Mouse (Mus musculus) left cerebral cortex, postnatal 10 days (tissue): ENCODE measurements around the gene Gstm4. TPM values are rescaled to one million over a fixed set of nuclear protein-coding genes. Genes with fewer than 3 reads are reported as not detected.
"Not testable (repeated sequence)": the region's sequence is repeated elsewhere in the genome, so short reads cannot be mapped to it uniquely, and the experiment has no call there.

Source experiments
- DNase-seq, 2 experiments: peaks; one replicate each; pipeline ENCODE4 v3.0.0; 2021 to 2022; ENCODE audit warnings: low spot score in 2 of 2, mixed read lengths in 1 of 2; ENCODE audit errors: extremely low spot score in 1 of 2
- intact Hi-C: fragments of 180-260 bp; cut with DNase I; formaldehyde crosslinking; loops from one replicate; pipeline ENCODE4 v1.15.1; 2025
- total RNA-seq, 2 experiments: library from RNA; stranded (reverse); gene quantifications; 2 replicates each; pipeline ENCODE4 v1.2.3; 2021

The Gstm4 gene
- total RNA-seq, 2 experiments from 2014 or later = 13.2 to 13.5 TPM

DNA sequence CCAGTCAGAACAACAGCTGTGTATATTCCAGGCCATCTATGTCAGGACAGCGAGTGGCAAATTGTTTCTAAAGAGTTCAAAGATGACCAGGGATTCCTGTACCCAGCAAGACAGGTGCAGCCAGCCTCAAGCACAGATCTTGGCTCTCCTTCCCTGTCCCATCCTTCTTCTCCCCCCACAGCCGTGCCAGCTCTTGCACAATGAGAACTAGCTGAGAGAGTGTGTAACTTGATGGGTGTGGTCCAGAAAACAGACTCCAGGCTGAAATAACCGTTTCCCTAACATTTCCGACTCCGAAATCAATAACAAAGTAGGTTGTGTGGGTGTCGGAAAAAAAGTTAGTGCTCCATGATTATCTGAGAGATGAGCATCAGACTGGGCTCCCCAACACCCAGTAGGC, 22.0 kb downstream of the Gstm4 start:
- intact Hi-C loops = no loop called here
- no peak for DNase-seq

- DNase-seq, intact Hi-C loops: not testable (repeated sequence)
Measured at GRCm38 (mm10) chr3:108020351-108021022, 24.2 kb downstream of the Gstm4 start.

GRCm38 (mm10) chr3:108019226-108019625, 25.5 kb downstream of the Gstm4 start:
- intact Hi-C loops = loop anchor here (5.0 to 10.0 kb wide), 3 partner anchors 67 to 152 kb away; partner anchors contain the start of gene Gstm7

DNA sequence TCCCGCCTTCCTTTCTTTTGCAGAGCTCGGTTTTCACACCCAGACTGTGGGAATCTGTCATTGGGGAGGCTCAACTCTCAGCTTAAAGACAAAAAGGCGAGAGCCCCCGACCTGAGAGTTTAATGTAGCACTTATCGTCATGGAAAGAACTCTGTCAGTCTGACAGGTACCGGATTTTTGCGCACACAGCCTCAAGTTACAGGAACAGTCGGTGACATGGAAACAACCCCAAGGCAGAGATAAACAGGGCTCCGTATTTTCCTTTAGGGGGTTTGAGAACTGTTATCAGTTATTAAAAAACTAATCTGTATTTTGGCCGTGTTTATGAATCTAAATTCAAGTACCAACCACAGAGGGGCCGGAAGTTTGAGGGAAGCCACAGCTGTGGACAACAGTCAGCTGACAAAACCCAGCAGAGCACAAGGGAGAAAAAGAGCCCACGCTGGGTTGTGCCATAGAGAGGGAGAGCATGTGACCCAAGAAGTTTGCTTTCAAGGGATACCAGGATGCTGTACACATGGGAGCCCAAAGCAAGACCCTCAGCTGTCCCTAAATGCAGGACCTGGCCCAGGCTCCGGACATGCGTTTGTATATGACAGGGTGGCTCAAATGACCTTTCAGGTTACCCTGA, 26.4 kb downstream of the Gstm4 start:
- intact Hi-C loops = loop anchor here (5.0 to 10.0 kb wide), 3 partner anchors 66 to 151 kb away; partner anchors contain the start of gene Gstm7
- DNase-seq = peak in 1 of 2 experiments; percentile 36

More at GRCm38 (mm10) chr3:108019226-108019625, 25.5 kb downstream of the Gstm4 start:
- DNase-seq = not testable (repeated sequence)

GRCm38 (mm10) chr3:108017473-108018189, 27.1 kb downstream of the Gstm4 start, which contains the start of gene Gstm1:
TSS of gene Gstm1 (minus strand) at chr3:108017973.
- intact Hi-C loops = loop anchor here (5.0 to 10.0 kb wide), 3 partner anchors 65 to 150 kb away; partner anchors contain the start of gene Gstm7
- DNase-seq = peak; percentile 91 to 97

DNA sequence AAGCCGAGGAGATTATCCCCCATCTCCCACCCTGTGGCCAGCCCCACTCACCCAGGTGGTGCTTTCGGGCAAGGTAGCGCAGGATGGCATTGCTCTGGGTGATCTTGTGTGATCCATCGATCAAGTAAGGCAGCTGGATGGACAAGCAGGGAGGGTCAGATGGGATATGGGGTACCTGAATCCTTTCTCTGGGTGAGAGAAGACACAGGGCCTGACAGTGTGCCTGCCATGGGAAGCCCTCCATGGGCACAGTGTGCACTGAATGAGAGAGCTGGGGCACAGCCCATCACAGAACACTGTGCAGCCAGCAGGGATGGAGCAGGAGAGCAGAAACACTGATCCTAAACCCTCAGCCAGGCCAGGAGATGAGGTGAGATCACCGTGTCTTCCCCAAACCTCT, 28.2 kb downstream of the Gstm4 start:
- not testable (repeated sequence) for DNase-seq
- intact Hi-C loops = loop anchor here (5.0 to 10.0 kb wide), 3 partner anchors 64 to 149 kb away; partner anchors contain the start of gene Gstm7

- intact Hi-C loops = loop anchor here (5.0 to 10.0 kb wide), 3 partner anchors 63 to 148 kb away; partner anchors contain the start of gene Gstm7
- no peak for DNase-seq
Measured at GRCm38 (mm10) chr3:108014974-108015346, 29.7 kb downstream of the Gstm4 start.

GRCm38 (mm10) chr3:108014098-108014973, 30.4 kb downstream of the Gstm4 start:
- no peak for DNase-seq
- intact Hi-C loops = loop anchor here (10.0 kb wide), 1 partner anchor 80 kb away; the partner anchor contains the start of gene Gstm7

- intact Hi-C loops = loop anchor here (10.0 kb wide), 1 partner anchor 79 kb away; the partner anchor contains the start of gene Gstm7
- DNase-seq = peak; percentile 36 to 55
Measured at GRCm38 (mm10) chr3:108013331-108013871, 31.3 kb downstream of the Gstm4 start.

DNA sequence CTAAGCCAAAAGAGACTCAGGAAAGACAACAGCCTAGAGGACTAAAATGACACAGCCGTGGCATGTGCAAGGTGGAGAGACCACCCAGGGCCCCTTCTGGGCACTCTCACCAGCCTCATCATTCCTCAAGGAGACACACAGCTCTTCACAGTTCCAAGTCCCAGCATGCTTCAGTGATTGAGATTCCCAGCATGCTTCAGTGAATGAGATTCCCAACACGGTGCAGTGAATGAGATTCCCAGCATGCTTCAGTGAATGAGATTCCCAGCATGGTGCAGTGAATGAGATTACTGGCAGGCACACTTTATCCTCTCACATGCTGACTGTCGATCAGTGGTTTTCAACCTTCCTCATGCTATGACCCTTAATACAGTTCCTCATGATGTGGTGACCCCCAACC, 33.1 kb downstream of the Gstm4 start:
- intact Hi-C loops = loop anchor here (10.0 kb wide), 1 partner anchor 77 kb away; the partner anchor contains the start of gene Gstm7
- no peak for DNase-seq

- peak; percentile 41 to 50 for DNase-seq
Measured at GRCm38 (mm10) chr3:108010286-108010685, 34.4 kb downstream of the Gstm4 start.

DNA sequence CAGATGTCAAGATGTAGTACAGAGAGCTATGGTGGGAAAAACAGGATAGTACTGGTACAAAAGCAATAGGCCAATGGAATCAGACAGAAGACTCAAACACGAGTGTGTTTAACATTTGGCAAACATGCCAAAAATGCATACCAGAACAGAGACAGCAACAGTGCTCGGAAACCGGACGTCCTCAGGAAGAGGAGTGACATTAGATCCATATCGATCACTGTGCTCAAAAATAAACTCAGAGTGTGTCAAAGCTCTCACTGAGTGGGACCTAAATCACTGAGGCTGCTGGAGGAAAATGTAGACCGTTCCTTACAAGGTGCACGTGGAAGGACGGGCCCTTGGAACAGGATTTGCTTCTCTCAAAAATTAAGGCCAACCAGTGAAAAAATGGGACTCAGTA, 42.7 kb downstream of the Gstm4 start:
- intact Hi-C loops = no loop called here
- no peak for DNase-seq

More at GRCm38 (mm10) chr3:108010286-108010685, 34.4 kb downstream of the Gstm4 start:
- intact Hi-C loops = loop anchor here (10.0 kb wide), 1 partner anchor 75 kb away; the partner anchor contains the start of gene Gstm7

- intact Hi-C loops = no loop called here
- no peak for DNase-seq
Measured at GRCm38 (mm10) chr3:107999491-107999890, 45.2 kb downstream of the Gstm4 start.

- intact Hi-C loops = no loop called here
- DNase-seq = no peak
Measured at GRCm38 (mm10) chr3:107998591-107998990, 46.1 kb downstream of the Gstm4 start.

DNA sequence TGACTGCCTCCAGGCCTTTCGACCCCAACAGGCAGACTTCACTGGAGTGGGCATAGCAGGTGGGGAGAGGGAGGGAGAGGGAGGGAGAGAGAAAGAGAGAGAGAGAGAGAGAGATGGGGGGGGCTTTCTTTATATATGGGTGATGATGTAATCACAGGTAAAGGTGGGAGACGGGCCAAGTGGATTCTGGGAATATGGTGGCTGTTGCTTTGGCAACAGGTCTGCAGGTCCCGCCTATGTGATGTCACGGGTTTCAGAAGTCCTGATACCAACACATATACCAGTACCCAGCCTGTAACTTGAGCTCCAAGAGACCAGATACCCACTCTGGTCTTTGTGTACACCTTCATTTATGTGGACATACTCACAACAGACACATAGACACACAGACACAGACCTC, 48.1 kb downstream of the Gstm4 start:
- intact Hi-C loops = no loop called here
- no peak for DNase-seq

DNA sequence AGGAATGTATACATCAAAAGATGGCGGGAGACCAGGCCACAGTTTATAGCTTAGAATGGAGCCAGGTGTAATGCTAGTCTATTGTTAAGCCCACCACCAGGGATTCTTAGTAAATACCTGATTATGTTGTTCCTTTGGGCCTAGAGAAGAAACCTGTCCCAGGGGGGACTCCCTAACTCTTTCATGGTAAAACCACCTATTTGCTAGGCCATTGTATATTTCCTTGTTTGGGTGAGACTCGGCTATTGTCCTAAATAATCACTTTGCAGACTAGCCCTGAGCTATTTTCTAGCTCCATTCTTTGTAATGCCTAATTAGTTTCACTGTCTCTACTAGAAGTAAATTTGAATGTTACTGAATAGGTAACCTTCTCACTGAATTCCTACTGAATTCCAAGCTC, 48.7 kb downstream of the Gstm4 start:
- intact Hi-C loops = not testable (repeated sequence)

More for the DNA sequence above, 48.7 kb downstream of the Gstm4 start:
- not testable (repeated sequence) for DNase-seq
